Mouse (Mus musculus) heart, embryonic 11.5 days (tissue): ENCODE data around the gene Fyn. TPM values are rescaled to one million over a fixed set of nuclear protein-coding genes. Genes with fewer than 3 reads are reported as not detected.

Experiments
- ATAC-seq: fragments of 200-750 bp; cut with Nextera tagmentation; replicated peaks from 2 replicates; pipeline ENCODE4 v1.8.0; 2017; ENCODE audit warnings: moderate library complexity; ENCODE audit not compliant: insufficient number of reproducible peaks, low FRiP score, low TSS enrichment
- H3K27ac ChIP-seq: fragments of 300-500 bp; sonication (generic); 2 replicates; pipeline ENCODE4 v1.5.1; 2014; ENCODE audit warnings: mild to moderate bottlenecking, low read depth, low read length
- H3K27me3 ChIP-seq: fragments of 300-500 bp; sonication (generic); 2 replicates; pipeline ENCODE4 v1.6.1; 2014; ENCODE audit warnings: mild to moderate bottlenecking, low read length, mixed read lengths; ENCODE audit not compliant: control insufficient read depth, insufficient read depth
- H3K36me3 ChIP-seq: fragments of 300-500 bp; sonication (generic); 2 replicates; pipeline ENCODE4 v1.6.1; 2014; ENCODE audit warnings: mild to moderate bottlenecking, low read length, moderate library complexity, mixed read lengths; ENCODE audit not compliant: control insufficient read depth, insufficient read depth
- H3K4me1 ChIP-seq: fragments of 300-500 bp; sonication (generic); 2 replicates; pipeline ENCODE4 v1.6.1; 2014; ENCODE audit warnings: low read length; ENCODE audit not compliant: control insufficient read depth, insufficient read depth
- H3K4me2 ChIP-seq: fragments of 300-500 bp; sonication (generic); 2 replicates; pipeline ENCODE4 v1.6.1; 2014; ENCODE audit warnings: mild to moderate bottlenecking, moderate library complexity
- H3K4me3 ChIP-seq: fragments of 300-500 bp; sonication (generic); 2 replicates; pipeline ENCODE4 v1.5.1; 2014; ENCODE audit warnings: low read depth, low read length
- H3K9ac ChIP-seq: fragments of 300-500 bp; sonication (generic); 2 replicates; pipeline ENCODE4 v1.6.1; 2014; ENCODE audit warnings: mild to moderate bottlenecking, low read depth, low read length, moderate library complexity
- H3K9me3 ChIP-seq: fragments of 300-500 bp; sonication (generic); replicated peaks from 2 replicates; pipeline ENCODE4 v1.6.1; 2016; ENCODE audit warnings: low read length; ENCODE audit not compliant: control insufficient read depth
- WGBS: fragments of 180-500 bp; shearing (Covaris S2); extraction: QIAGEN DNeasy Blood & Tissue Kit; methylation state at CpG from one replicate; pipeline ENCODE4 v1.1.7; 2014; ENCODE audit not compliant: insufficient replicate concordance; 5-methylcytosine and 5-hydroxymethylcytosine counted together
- polyA plus RNA-seq: library from polyadenylated mRNA; unstranded; fragments of >200 nt; fragmentation: Nextera tagmentation; extraction: Ambion mirVana; gene quantifications from 2 replicates; pipeline ENCODE4 v1.2.1, GENCODE M21; 2014

Fyn gene
- polyA plus RNA-seq, 1 experiment from 2014 or later: 17.2 TPM

DNA sequence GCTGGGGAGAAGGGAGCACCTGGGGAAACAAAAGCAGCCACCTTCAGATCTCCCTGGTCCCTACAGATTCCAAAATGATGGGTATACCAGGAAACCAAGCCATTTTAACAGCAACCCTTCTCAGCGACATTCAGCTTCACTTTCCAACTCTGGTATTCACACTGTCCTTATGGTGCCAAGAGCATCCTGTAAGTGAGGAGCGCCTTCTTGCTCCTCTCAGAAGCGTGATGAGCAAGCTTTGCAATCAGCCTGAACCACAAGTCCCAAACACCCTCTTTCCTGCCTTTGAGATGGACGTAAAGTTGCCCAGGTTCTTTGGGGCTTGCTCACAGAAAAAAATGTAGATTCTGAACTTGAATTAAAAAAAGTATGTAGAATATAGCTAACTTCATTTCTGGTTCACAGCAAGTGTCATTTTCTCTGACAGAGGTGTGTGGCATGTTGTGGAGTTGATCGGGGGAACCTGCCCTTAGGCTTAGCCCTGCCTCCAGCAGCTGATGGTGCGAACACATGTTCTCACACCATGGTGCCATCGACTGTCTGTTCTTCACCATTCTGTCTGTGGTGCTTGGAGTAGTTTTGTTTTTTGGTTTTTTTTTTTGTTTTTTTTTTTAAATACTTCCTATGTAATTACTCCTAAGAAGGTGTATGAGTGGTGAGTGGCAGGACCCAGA, 102.5 kb downstream of the Fyn start:
- Histone ChIP-seq H3K27ac (no peak overlapping the region), H3K9ac (no peak overlapping the region), H3K4me2 (no peak overlapping the region), H3K4me3 (no peak overlapping the region), H3K4me1 (peaks cover 7% of the 10 kb centered on the region), H3K27me3 (no peaks in the 10 kb centered on the region), H3K9me3 (no peaks in the 10 kb centered on the region), H3K36me3 (no peaks in the 10 kb centered on the region; the same call in 1 of the 2 replicates)
- no peak for ATAC-seq
- WGBS: 73% methylated on average over 7 of the region's 7 CpGs

DNA sequence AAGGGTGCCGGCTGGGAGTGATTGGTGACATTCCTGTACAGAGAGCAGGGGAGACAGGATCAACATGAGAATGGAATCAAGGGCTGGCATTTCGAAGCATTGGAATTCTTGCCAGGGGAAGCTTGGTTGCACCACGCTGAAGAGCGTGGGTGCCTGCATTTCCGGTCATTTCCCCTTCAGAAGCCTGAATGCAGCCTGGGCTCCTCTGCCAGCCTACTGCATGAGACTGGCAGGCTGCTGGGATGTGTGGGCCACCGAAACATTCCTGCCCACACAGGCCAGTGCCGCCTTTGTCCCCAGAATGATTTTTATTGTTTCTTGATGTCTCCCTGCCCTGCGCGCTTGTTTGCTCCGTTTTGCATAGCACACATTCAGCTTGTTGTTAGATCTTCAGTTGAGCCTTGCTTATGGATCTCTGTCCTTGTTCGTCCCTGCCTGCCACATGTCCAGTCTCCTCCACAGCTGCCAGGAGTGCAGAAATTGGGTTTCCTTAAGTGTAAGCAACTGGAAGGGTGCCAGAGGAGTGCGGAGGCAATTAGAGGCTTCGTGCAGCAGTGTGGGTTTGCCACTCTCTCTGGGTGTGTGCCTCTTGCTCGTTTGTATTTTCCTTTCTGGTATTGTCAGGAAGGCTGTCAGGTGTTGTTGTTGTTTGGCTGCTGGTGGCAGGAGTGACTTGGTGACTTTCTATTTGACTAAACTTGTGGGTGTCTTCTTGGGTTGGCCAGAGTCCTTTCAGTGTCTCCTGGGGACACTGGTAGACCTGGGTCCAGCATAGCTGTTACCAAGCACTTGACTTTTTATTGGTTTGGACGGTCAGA, 103.3 kb downstream of the Fyn start:
- H3K27me3 ChIP-seq: no peaks in the 10 kb centered on the region
- H3K9me3 ChIP-seq: no peaks in the 10 kb centered on the region
- no peak overlapping the region for H3K9ac ChIP-seq
- H3K27ac ChIP-seq: no peak overlapping the region
- WGBS: 68% methylated on average over 15 of the region's 15 CpGs
- peaks cover 7% of the 10 kb centered on the region for H3K4me1 ChIP-seq
- H3K4me2 ChIP-seq: no peak overlapping the region
- no peak for ATAC-seq
- H3K4me3 ChIP-seq: no peak overlapping the region
- H3K36me3 ChIP-seq: no peaks in the 10 kb centered on the region; the same call in 1 of the 2 replicates

DNA sequence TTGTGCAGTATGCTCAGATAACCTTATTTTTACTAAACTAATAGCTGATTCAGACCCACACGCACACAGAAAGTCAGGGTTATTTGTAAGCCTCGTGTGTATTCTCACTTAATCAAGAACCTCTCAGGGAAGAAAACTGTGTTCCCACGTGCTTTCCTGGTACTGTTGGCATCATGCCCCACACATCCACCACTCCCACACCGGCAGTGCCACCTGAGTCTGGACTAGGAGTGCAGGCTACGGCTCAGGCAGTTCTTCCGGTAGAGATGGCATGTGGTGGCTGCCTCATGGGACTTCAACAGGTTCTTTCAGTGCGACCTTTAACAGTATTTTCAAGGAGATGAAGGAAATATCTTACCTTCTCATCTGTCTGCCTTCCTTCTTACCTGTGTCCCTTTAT, 104.3 kb downstream of the Fyn start:
- no peaks in the 10 kb centered on the region for H3K9me3 ChIP-seq
- no peak for ATAC-seq
- no peak overlapping the region for H3K4me2 ChIP-seq
- H3K4me1 ChIP-seq: peaks cover 7% of the 10 kb centered on the region
- H3K9ac ChIP-seq: no peak overlapping the region
- 75% methylated on average over 7 of the region's 7 CpGs for WGBS
- H3K36me3 ChIP-seq: no peaks in the 10 kb centered on the region
- no peaks in the 10 kb centered on the region for H3K27me3 ChIP-seq
- H3K27ac ChIP-seq: no peak overlapping the region
- H3K4me3 ChIP-seq: no peak overlapping the region

DNA sequence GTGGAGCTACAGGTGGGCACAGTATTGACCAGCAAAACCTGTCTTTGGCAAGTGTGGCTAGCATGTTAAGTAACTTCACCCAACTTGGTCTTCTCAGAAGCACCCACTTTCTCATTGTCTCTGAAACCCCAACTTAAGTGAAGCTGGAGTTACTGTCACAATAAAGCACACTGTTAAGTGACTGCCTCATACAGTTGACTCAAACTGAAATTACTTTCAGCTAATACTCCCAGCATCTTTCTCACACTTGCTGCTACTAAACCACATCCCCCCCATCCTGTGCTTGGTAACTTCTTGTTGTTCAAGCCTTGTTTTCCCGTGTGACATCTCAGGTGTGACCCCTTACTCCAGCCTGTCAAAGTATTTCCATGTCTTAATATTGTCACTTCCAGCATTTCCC, 110.7 kb downstream of the Fyn start:
- no peak overlapping the region for H3K9ac ChIP-seq
- H3K36me3 ChIP-seq: peaks cover 3% of the 10 kb centered on the region; the same call in 1 of the 2 replicates
- 82% methylated on average over 1 of the region's 1 CpGs for WGBS
- no peaks in the 10 kb centered on the region for H3K27me3 ChIP-seq
- no peaks in the 10 kb centered on the region; the same call in 1 of the 2 replicates for H3K9me3 ChIP-seq
- no peak overlapping the region for H3K27ac ChIP-seq
- H3K4me1 ChIP-seq: no peaks in the 10 kb centered on the region
- no peak overlapping the region for H3K4me3 ChIP-seq
- H3K4me2 ChIP-seq: no peak overlapping the region
- no peak for ATAC-seq

DNA sequence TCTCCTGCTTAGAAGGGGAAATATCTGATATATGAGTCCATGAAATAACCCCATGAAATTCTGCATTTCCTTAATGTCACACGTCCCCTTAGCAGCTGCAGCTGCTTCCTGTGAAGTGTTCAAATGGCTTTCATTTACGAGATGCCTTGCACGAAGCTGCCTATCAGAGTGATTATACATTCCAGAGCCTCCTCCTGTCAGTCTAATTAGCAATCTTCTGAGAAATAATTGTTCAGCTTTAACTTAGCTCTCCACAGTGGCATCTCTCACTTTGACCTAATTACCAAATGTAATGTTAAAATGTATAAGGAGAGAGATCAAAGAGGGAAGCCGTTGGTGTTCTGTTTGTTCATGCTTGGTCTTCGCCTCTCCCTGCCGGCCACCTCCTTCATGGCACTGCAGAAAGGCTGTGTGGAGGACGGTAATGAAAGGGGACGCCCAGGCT, 115.7 kb downstream of the Fyn start:
- Histone ChIP-seq H3K4me2 (no peak overlapping the region), H3K4me3 (no peak overlapping the region), H3K36me3 (peaks cover 3% of the 10 kb centered on the region; the same call in 1 of the 2 replicates), H3K4me1 (peaks cover 29% of the 10 kb centered on the region; the same call in 1 of the 2 replicates), H3K27ac (no peak overlapping the region), H3K9ac (no peak overlapping the region), H3K9me3 (no peaks in the 10 kb centered on the region; the same call in 1 of the 2 replicates), H3K27me3 (no peaks in the 10 kb centered on the region)
- WGBS: 52% methylated on average over 8 of the region's 8 CpGs
- ATAC-seq: no peak

DNA sequence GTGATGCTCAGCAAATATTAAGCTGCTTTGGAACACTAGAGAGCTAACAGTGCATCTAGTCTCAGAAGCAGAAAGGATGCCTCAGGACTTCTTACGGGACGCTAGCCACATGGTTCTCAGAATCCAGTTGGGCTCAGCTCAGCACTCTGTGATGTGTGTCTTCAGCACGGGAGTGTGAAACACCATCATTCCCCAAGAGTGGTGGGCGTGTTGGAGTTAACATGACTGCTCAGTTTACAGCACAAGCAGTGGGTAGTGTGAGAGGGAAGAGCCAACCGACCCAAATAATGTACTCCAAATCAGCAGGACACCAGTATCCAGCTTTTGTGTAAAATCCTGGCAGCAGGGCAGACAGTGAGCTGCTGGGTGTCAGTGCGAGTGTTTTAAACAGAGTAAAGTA, 116.2 kb downstream of the Fyn start:
- peaks cover 3% of the 10 kb centered on the region; the same call in 1 of the 2 replicates for H3K36me3 ChIP-seq
- 54% methylated on average over 6 of the region's 6 CpGs for WGBS
- no peak overlapping the region for H3K27ac ChIP-seq
- H3K4me1 ChIP-seq: peaks cover 29% of the 10 kb centered on the region; the same call in 1 of the 2 replicates
- H3K4me3 ChIP-seq: no peak overlapping the region
- ATAC-seq: no peak
- H3K27me3 ChIP-seq: no peaks in the 10 kb centered on the region
- H3K9me3 ChIP-seq: no peaks in the 10 kb centered on the region; the same call in 1 of the 2 replicates
- no peak overlapping the region for H3K4me2 ChIP-seq
- no peak overlapping the region for H3K9ac ChIP-seq

DNA sequence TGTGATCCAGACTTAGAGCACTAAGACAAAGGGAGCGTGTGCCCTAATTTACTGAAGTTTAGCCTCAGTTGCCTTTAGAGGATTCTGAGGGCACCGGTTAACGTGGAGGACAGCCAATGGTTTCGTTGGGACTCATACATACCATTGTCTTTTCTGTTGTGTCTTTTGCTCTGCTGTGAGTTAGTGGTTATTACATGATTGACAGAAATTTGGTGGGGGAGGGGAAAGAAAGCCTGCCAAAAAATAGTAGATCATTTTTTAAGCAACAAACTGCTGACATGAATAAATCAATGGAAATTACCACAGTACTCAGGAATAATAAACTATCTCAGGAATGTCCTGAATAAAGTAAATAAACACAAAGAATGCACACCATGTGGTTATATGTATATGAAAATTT, 117.3 kb downstream of the Fyn start:
- Histone ChIP-seq H3K9me3 (no peaks in the 10 kb centered on the region; the same call in 1 of the 2 replicates), H3K9ac (no peak overlapping the region), H3K27me3 (no peaks in the 10 kb centered on the region), H3K36me3 (peaks cover 3% of the 10 kb centered on the region; the same call in 1 of the 2 replicates), H3K4me2 (no peak overlapping the region), H3K27ac (no peak overlapping the region), H3K4me3 (no peak overlapping the region), H3K4me1 (peaks cover 29% of the 10 kb centered on the region; the same call in 1 of the 2 replicates)
- ATAC-seq: no peak
- 86% methylated on average over 4 of the region's 4 CpGs for WGBS

DNA sequence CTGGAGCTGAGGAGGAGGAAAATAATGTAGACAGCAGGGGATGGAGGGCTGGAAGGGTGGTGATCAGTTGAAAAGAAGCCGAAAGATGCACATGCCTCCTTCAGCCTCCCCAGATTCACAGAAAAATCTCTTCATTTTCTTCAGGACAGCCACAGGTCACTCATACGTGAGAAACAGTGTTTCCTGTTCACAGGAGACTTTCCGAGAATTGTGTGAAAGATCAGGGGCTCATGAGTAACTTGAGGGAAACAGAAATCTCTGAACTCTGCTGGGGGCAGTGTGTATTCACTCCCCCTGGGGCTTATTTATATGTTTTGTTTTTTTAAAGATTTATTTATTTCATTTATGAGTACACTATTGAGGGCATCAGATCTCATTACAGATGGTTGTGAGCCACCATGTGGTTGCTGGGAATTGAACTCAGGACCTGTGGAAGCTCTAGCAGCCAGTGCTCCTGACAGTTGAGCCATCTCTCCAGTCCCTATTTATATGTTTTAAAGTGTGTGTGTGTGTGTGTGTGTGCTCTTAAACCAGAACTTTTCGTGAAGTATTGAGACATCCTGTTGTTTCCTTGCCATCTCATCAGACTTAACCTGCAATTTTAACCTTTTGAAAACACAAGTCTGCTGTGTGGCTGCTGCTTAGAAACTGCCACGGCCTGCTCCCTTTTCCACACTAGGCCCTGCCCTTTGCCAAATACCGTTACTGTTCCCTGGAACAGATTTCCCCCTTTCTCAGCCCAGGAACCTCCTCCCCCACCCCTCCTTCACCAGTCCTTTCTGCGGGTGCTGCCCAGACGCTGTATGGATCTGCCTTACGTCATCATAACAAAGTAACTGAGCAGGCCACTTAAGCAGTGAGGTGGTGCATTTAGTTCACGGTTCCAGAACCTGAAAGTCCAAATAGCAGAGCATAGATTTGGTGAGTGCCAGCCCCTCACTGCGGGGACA, 118.1 kb downstream of the Fyn start:
- ATAC-seq: no peak
- Histone ChIP-seq H3K9ac (no peak overlapping the region), H3K4me2 (no peak overlapping the region), H3K4me3 (no peak overlapping the region), H3K27ac (no peak overlapping the region), H3K4me1 (peaks cover 29% of the 10 kb centered on the region; the same call in 1 of the 2 replicates), H3K9me3 (no peaks in the 10 kb centered on the region; the same call in 1 of the 2 replicates), H3K36me3 (peaks cover 3% of the 10 kb centered on the region; the same call in 1 of the 2 replicates), H3K27me3 (no peaks in the 10 kb centered on the region)
- WGBS: 48% methylated on average over 11 of the region's 11 CpGs
